Mouse (Mus musculus) ES-E14 (cell line): ENCODE data around the gene 4930407I10Rik.

ENCODE experiments used
- CHD2 ChIP-seq: IDR thresholded peaks from 2 replicates; pipeline ENCODE4 v1.6.1; 2014; ENCODE audit warnings: mild to moderate bottlenecking, low read depth, low read length, inconsistent platforms
- HCFC1 ChIP-seq: IDR thresholded peaks from 2 replicates; pipeline ENCODE4 v1.6.1; 2012; ENCODE audit warnings: low read length, inconsistent platforms, borderline replicate concordance; ENCODE audit not compliant: insufficient read depth
- MAFK ChIP-seq: IDR thresholded peaks from 2 replicates; pipeline ENCODE4 v1.6.1; 2014; ENCODE audit warnings: mild to moderate bottlenecking, low read depth, low read length, inconsistent platforms; ENCODE audit not compliant: insufficient read depth
- ZC3H11A ChIP-seq: IDR thresholded peaks from 2 replicates; pipeline ENCODE4 v1.6.1; 2012; ENCODE audit warnings: low read depth, mild to moderate bottlenecking, inconsistent platforms, low read length, borderline replicate concordance
- ZNF384 ChIP-seq: IDR thresholded peaks from 2 replicates; pipeline ENCODE4 v1.6.1; 2012; ENCODE audit warnings: low read depth, low read length, inconsistent platforms

DNA sequence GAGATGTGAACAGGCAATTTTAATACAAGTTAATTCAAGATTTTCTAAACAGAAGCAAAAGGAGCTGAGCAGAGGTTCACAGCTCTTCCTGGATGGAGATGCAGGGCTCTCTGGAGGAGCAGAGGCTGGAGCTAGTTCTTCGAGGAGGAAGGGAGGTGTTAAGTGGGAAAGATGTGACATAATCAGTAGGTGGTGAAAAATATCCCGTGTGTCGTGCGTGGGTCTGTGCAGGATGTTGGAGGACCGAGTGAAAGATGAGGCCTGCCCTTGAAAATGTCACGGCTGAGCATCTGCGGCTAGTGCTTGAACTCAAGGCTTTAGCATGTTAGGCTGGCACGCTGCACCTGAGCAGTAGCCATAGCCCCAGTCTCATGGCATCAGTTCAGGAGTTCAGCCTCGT is 26.7 kb downstream of the 4930407I10Rik start:
- TF ChIP-seq CHD2: no peak
- no peak for TF ChIP-seq ZC3H11A
- no peak for TF ChIP-seq HCFC1
- no peak for TF ChIP-seq ZNF384
- TF ChIP-seq MAFK: no peak
